Mouse (Mus musculus) CD4-positive, CD25-positive, alpha-beta regulatory T cell, adult 9 weeks (primary cell): ENCODE measurements around the gene Prkd1. TPM values are rescaled to one million over a fixed set of nuclear protein-coding genes. Genes with fewer than 3 reads are reported as not detected.

Source experiments
- polyA plus RNA-seq: library from polyadenylated mRNA; unstranded; fragments of 100-300 nt; shearing (Covaris generic); gene quantifications from one replicate; pipeline ENCODE4 v1.2.1, GENCODE M21; 2017

Gene Prkd1
- polyA plus RNA-seq, result not detected

GRCm38 (mm10) chr12:50648671-50649541 is at the start of gene Prkd1:
Gene Prkd1, minus strand, starts transcription at chr12:50649098.

